Mouse (Mus musculus) lung, postnatal 0 days (tissue): Measurements from ENCODE around the gene Lats2. TPM values are rescaled to one million over a fixed set of nuclear protein-coding genes. Genes with fewer than 3 reads are reported as not detected.
A peak's percentile ranks its signal among the peaks of the same experiment; 100 is the strongest.

ENCODE experiments used
- ATAC-seq: fragments of 200-750 bp; cut with Nextera tagmentation; 2 replicates; pipeline ENCODE4 v1.8.0; 2017; ENCODE audit warnings: moderate library complexity
- DNase-seq: peaks from one replicate; pipeline ENCODE4 v3.0.0-alpha.2; 2016; ENCODE audit warnings: low spot score
- H3K27ac ChIP-seq: fragments of 300-500 bp; sonication (generic); 2 replicates; pipeline ENCODE4 v1.5.1; 2014; ENCODE audit warnings: antibody characterized with exemption, mild to moderate bottlenecking, low read length, mixed read lengths
- H3K27me3 ChIP-seq: fragments of 300-500 bp; sonication (generic); replicated peaks from 2 replicates; pipeline ENCODE4 v1.6.1; 2014; ENCODE audit warnings: low read length, mixed read lengths; ENCODE audit not compliant: insufficient read depth
- H3K36me3 ChIP-seq: fragments of 300-500 bp; sonication (generic); 2 replicates; pipeline ENCODE4 v1.6.1; 2014; ENCODE audit warnings: low read length, mixed read lengths; ENCODE audit not compliant: insufficient read depth
- H3K4me1 ChIP-seq: fragments of 300-500 bp; sonication (generic); 2 replicates; pipeline ENCODE4 v1.6.1; 2014; ENCODE audit warnings: antibody characterized with exemption, low read depth, low read length, mixed read lengths; ENCODE audit not compliant: insufficient read depth
- H3K4me2 ChIP-seq: fragments of 300-500 bp; sonication (generic); replicated peaks from 2 replicates; pipeline ENCODE4 v1.6.1; 2014; ENCODE audit warnings: low read depth, mild to moderate bottlenecking, low read length, moderate library complexity, mixed read lengths
- H3K4me3 ChIP-seq: fragments of 300-500 bp; sonication (generic); 2 replicates; pipeline ENCODE4 v1.5.1; 2014; ENCODE audit warnings: low read depth, low read length
- H3K9ac ChIP-seq: fragments of 300-500 bp; sonication (generic); replicated peaks from 2 replicates; pipeline ENCODE4 v1.6.1; 2014; ENCODE audit warnings: low read depth, mild to moderate bottlenecking
- H3K9me3 ChIP-seq: fragments of 300-500 bp; sonication (generic); 2 replicates; pipeline ENCODE4 v1.6.1; 2016; ENCODE audit warnings: low read length, mixed read lengths
- CTCF ChIP-seq: IDR thresholded peaks from 2 replicates; pipeline ENCODE4 v1.5.1; 2016; ENCODE audit warnings: antibody characterized with exemption, mild to moderate bottlenecking
- EP300 ChIP-seq: IDR thresholded peaks from 2 replicates; pipeline ENCODE4 v1.6.1; 2016; ENCODE audit warnings: antibody characterized with exemption, mild to moderate bottlenecking, control low read depth
- WGBS: fragments of 180-500 bp; shearing (Covaris S2); extraction: QIAGEN DNeasy Blood & Tissue Kit; methylation state at CpG from one replicate; pipeline ENCODE4 v1.1.7; 2014; 5-methylcytosine and 5-hydroxymethylcytosine counted together
- polyA plus RNA-seq: library from polyadenylated mRNA; unstranded; fragments of >200 nt; fragmentation: Nextera tagmentation; extraction: Ambion mirVana; gene quantifications from 2 replicates; pipeline ENCODE4 v1.2.1, GENCODE M21; 2015

The Lats2 gene
- polyA plus RNA-seq, 1 experiment from 2014 or later: 24.2 TPM

GRCm38 (mm10) chr14:57744547-57744946 is 13.6 kb downstream of the Lats2 start:
- peak; percentile 75 for DNase-seq
- Histone ChIP-seq H3K27me3 (no peaks in the 10 kb centered on the region), H3K4me2 (peak overlapping the region; percentile 80), H3K4me3 (peak overlapping the region; percentile 99), H3K4me1 (peaks cover 3% of the 10 kb centered on the region; the same call in 1 of the 2 replicates), H3K27ac (peak overlapping the region; percentile 99; the same call in 1 of the 2 replicates), H3K9ac (no peak overlapping the region; the same call in 1 of the 2 replicates), H3K9me3 (no peaks in the 10 kb centered on the region), H3K36me3 (no peaks in the 10 kb centered on the region)
- no peak for ATAC-seq
- no peak for TF ChIP-seq EP300
- TF ChIP-seq CTCF: no peak
- WGBS: 1% methylated on average over 8 of the region's 8 CpGs

- Histone ChIP-seq H3K27me3 (no peaks in the 10 kb centered on the region), H3K4me2 (no peak overlapping the region), H3K9ac (no peak overlapping the region), H3K4me3 (no peak overlapping the region), H3K4me1 (peaks cover 9% of the 10 kb centered on the region; the same call in 1 of the 2 replicates), H3K9me3 (no peaks in the 10 kb centered on the region), H3K36me3 (no peaks in the 10 kb centered on the region), H3K27ac (no peak overlapping the region)
- TF ChIP-seq EP300 (no peak), CTCF (no peak)
- ATAC-seq (no peak), DNase-seq (no peak)
- WGBS: 76% methylated on average over 8 of the region's 8 CpGs
Observed at GRCm38 (mm10) chr14:57740651-57741050, 17.5 kb downstream of the Lats2 start.

- H3K27ac ChIP-seq: no peak overlapping the region
- H3K9ac ChIP-seq: no peak overlapping the region
- H3K4me2 ChIP-seq: no peak overlapping the region
- no peaks in the 10 kb centered on the region for H3K36me3 ChIP-seq
- TF ChIP-seq EP300 (no peak), CTCF (no peak)
- no peak for DNase-seq
- H3K9me3 ChIP-seq: no peaks in the 10 kb centered on the region
- H3K4me3 ChIP-seq: no peak overlapping the region
- H3K27me3 ChIP-seq: no peaks in the 10 kb centered on the region
- peaks cover 15% of the 10 kb centered on the region; the same call in 1 of the 2 replicates for H3K4me1 ChIP-seq
- ATAC-seq: 0 out of 2 replicates have a peak, but pooled peaks have one; percentile 23
Observed at GRCm38 (mm10) chr14:57737089-57737488, 21.1 kb downstream of the Lats2 start.

GRCm38 (mm10) chr14:57736141-57736540 is 22.0 kb downstream of the Lats2 start:
- H3K9ac ChIP-seq: no peak overlapping the region
- WGBS: 29% methylated on average over 4 of the region's 4 CpGs
- H3K27ac ChIP-seq: no peak overlapping the region
- ATAC-seq: no peak
- no peak for DNase-seq
- no peak overlapping the region for H3K4me3 ChIP-seq
- H3K27me3 ChIP-seq: no peaks in the 10 kb centered on the region
- H3K4me2 ChIP-seq: no peak overlapping the region
- H3K36me3 ChIP-seq: no peaks in the 10 kb centered on the region
- H3K4me1 ChIP-seq: peaks cover 19% of the 10 kb centered on the region
- TF ChIP-seq CTCF (no peak), EP300 (no peak)
- H3K9me3 ChIP-seq: no peaks in the 10 kb centered on the region

- Histone ChIP-seq H3K9me3 (no peaks in the 10 kb centered on the region), H3K4me2 (no peak overlapping the region), H3K9ac (no peak overlapping the region), H3K4me1 (peaks cover 29% of the 10 kb centered on the region), H3K27me3 (no peaks in the 10 kb centered on the region), H3K36me3 (no peaks in the 10 kb centered on the region), H3K4me3 (no peak overlapping the region), H3K27ac (no peak overlapping the region)
- DNase-seq (no peak), ATAC-seq (no peak)
- no peak for TF ChIP-seq EP300
- TF ChIP-seq CTCF: no peak
- 68% methylated on average over 6 of the region's 6 CpGs for WGBS
Observed at GRCm38 (mm10) chr14:57732668-57733293, 25.4 kb downstream of the Lats2 start.

GRCm38 (mm10) chr14:57730527-57730926 is 27.7 kb downstream of the Lats2 start:
- DNase-seq: peak; percentile 79
- H3K4me2 ChIP-seq: no peak overlapping the region

More at GRCm38 (mm10) chr14:57730527-57730926, 27.7 kb downstream of the Lats2 start:
- ATAC-seq: peak; percentile 83
- Histone ChIP-seq H3K4me3 (no peak overlapping the region), H3K9ac (no peak overlapping the region), H3K27me3 (no peaks in the 10 kb centered on the region), H3K36me3 (no peaks in the 10 kb centered on the region), H3K4me1 (peaks cover 23% of the 10 kb centered on the region), H3K27ac (peak overlapping the region; percentile 66; the same call in 1 of the 2 replicates), H3K9me3 (no peaks in the 10 kb centered on the region)
- TF ChIP-seq CTCF (no peak), EP300 (no peak)
- 11% methylated on average over 9 of the region's 9 CpGs for WGBS
